Mouse (Mus musculus): ENCODE results near the gene Fdps. TPM values are rescaled to one million over a fixed set of nuclear protein-coding genes. Genes with fewer than 3 reads are reported as not detected.
A peak's percentile ranks its signal among the peaks of the same experiment; 100 is the strongest.

The Fdps gene
- polyA plus RNA-seq, 1 experiment from 2014 or later: 138 TPM

- no peak overlapping the region for H3K4me3 ChIP-seq (replicated peaks; ENCODE audit: low read depth, low read length)
- no peak for TF ChIP-seq CTCF (IDR thresholded peaks at IDR 0.05; ENCODE audit: low read depth)
- no peaks in the 10 kb centered on the region for H3K36me3 ChIP-seq (ENCODE audit: insufficient read depth, low read length)
- no peak overlapping the region for H3K9ac ChIP-seq (ENCODE audit: low read depth, low read length)
- no peaks in the 10 kb centered on the region for H3K9me3 ChIP-seq (replicated peaks; ENCODE audit: low read length)
- WGBS: 62% methylated on average over 3 of the region's 3 CpGs
- no peaks in the 10 kb centered on the region for H3K27me3 ChIP-seq (ENCODE audit: insufficient read depth, low read length)
- DNase-seq (ENCODE audit: low spot score) (no peak), ATAC-seq (replicated peaks; ENCODE audit: low FRiP score, low read depth) (no peak)
- no peaks in the 10 kb centered on the region for H3K4me1 ChIP-seq (replicated peaks; ENCODE audit: insufficient read depth, low read length)
- H3K27ac ChIP-seq: no peak overlapping the region
- H3K4me2 ChIP-seq (ENCODE audit: low read length): no peak overlapping the region
These were observed 5.8 kb upstream of the Fdps start for GRCm38 (mm10) chr3:89107545-89107944.

GRCm38 (mm10) chr3:89106881-89107280 lies 5.1 kb upstream of the Fdps start:
- no peaks in the 10 kb centered on the region for H3K36me3 ChIP-seq (ENCODE audit: insufficient read depth, low read length)
- H3K4me1 ChIP-seq (replicated peaks; ENCODE audit: insufficient read depth, low read length): no peaks in the 10 kb centered on the region
- H3K27ac ChIP-seq: no peak overlapping the region
- no peak overlapping the region for H3K9ac ChIP-seq (ENCODE audit: low read depth, low read length)
- ATAC-seq (replicated peaks; ENCODE audit: low FRiP score, low read depth): no peak
- no peaks in the 10 kb centered on the region for H3K27me3 ChIP-seq (ENCODE audit: insufficient read depth, low read length)
- H3K4me3 ChIP-seq (replicated peaks; ENCODE audit: low read depth, low read length): no peak overlapping the region
- DNase-seq (ENCODE audit: low spot score): no peak
- TF ChIP-seq CTCF (IDR thresholded peaks at IDR 0.05; ENCODE audit: low read depth): no peak
- no peak overlapping the region for H3K4me2 ChIP-seq (ENCODE audit: low read length)
- H3K9me3 ChIP-seq (replicated peaks; ENCODE audit: low read length): no peaks in the 10 kb centered on the region

GRCm38 (mm10) chr3:89103291-89103595 lies 1.5 kb upstream of the Fdps start:
- Histone ChIP-seq H3K9ac (ENCODE audit: low read depth, low read length) (no peak overlapping the region), H3K4me1 (replicated peaks; ENCODE audit: insufficient read depth, low read length) (peaks cover 4% of the 10 kb centered on the region; the same call in 1 of the 2 replicates), H3K4me3 (replicated peaks; ENCODE audit: low read depth, low read length) (no peak overlapping the region), H3K27ac (0 out of 2 replicates have a peak overlapping the region, but pooled peaks have one; percentile 19), H3K27me3 (ENCODE audit: insufficient read depth, low read length) (no peaks in the 10 kb centered on the region), H3K36me3 (ENCODE audit: insufficient read depth, low read length) (no peaks in the 10 kb centered on the region), H3K4me2 (ENCODE audit: low read length) (no peak overlapping the region), H3K9me3 (replicated peaks; ENCODE audit: low read length) (no peaks in the 10 kb centered on the region)
- TF ChIP-seq CTCF (IDR thresholded peaks at IDR 0.05; ENCODE audit: low read depth): no peak
- no peak for DNase-seq (ENCODE audit: low spot score)
- 61% methylated on average over 4 of the region's 4 CpGs for WGBS
- ATAC-seq (replicated peaks; ENCODE audit: low FRiP score, low read depth): no peak

- Histone ChIP-seq H3K9me3 (replicated peaks; ENCODE audit: low read length) (no peaks in the 10 kb centered on the region), H3K4me3 (replicated peaks; ENCODE audit: low read depth, low read length) (peak overlapping the region; percentile 50; the same call in 1 of the 2 replicates), H3K27ac (0 out of 2 replicates have a peak overlapping the region, but pooled peaks have one; percentile 19), H3K36me3 (ENCODE audit: insufficient read depth, low read length) (no peaks in the 10 kb centered on the region), H3K4me1 (replicated peaks; ENCODE audit: insufficient read depth, low read length) (peaks cover 4% of the 10 kb centered on the region; the same call in 1 of the 2 replicates), H3K9ac (ENCODE audit: low read depth, low read length) (no peak overlapping the region), H3K4me2 (ENCODE audit: low read length) (peak overlapping the region; percentile 46), H3K27me3 (ENCODE audit: insufficient read depth, low read length) (no peaks in the 10 kb centered on the region)
- ATAC-seq (replicated peaks; ENCODE audit: low FRiP score, low read depth) (no peak), DNase-seq (ENCODE audit: low spot score) (no peak)
- no peak for TF ChIP-seq CTCF (IDR thresholded peaks at IDR 0.05; ENCODE audit: low read depth)
- WGBS: 57% methylated on average over 12 of the region's 12 CpGs
These were observed 934 bp upstream of the Fdps start for GRCm38 (mm10) chr3:89102495-89103290.

- Histone ChIP-seq H3K27me3 (ENCODE audit: insufficient read depth, low read length) (no peaks in the 10 kb centered on the region), H3K27ac (0 out of 2 replicates have a peak overlapping the region, but pooled peaks have one; percentile 57), H3K4me3 (replicated peaks; ENCODE audit: low read depth, low read length) (peak overlapping the region; percentile 50), H3K9ac (ENCODE audit: low read depth, low read length) (peak overlapping the region; percentile 51), H3K4me1 (replicated peaks; ENCODE audit: insufficient read depth, low read length) (peaks cover 4% of the 10 kb centered on the region; the same call in 1 of the 2 replicates), H3K36me3 (ENCODE audit: insufficient read depth, low read length) (peaks cover 13% of the 10 kb centered on the region; the same call in 1 of the 2 replicates), H3K9me3 (replicated peaks; ENCODE audit: low read length) (no peaks in the 10 kb centered on the region), H3K4me2 (ENCODE audit: low read length) (peak overlapping the region; percentile 86)
- no peak for DNase-seq (ENCODE audit: low spot score)
- TF ChIP-seq CTCF (IDR thresholded peaks at IDR 0.05; ENCODE audit: low read depth): no peak
- WGBS: under 1% methylated on average over 19 of the region's 19 CpGs
- ATAC-seq (replicated peaks; ENCODE audit: low FRiP score, low read depth): no peak; the same call in 1 of the 2 replicates
These were observed 324 bp downstream of the Fdps start for GRCm38 (mm10) chr3:89101459-89101811.

GRCm38 (mm10) chr3:89100811-89101210 lies 948 bp downstream of the Fdps start, which contains the start of gene Gm43738:
Gene Gm43738 (minus strand): TSS chr3:89101099.
- 33% methylated on average over 7 of the region's 7 CpGs for WGBS
- peak within 1 kb of the TSS; percentile 50 for H3K4me3 ChIP-seq (replicated peaks; ENCODE audit: low read depth, low read length)
- peak within 1 kb of the TSS; percentile 51 for H3K9ac ChIP-seq (ENCODE audit: low read depth, low read length)
- peak within 1 kb of the TSS; percentile 86 for H3K4me2 ChIP-seq (ENCODE audit: low read length)
- peaks cover 4% of the 10 kb centered on the region; the same call in 1 of the 2 replicates for H3K4me1 ChIP-seq (replicated peaks; ENCODE audit: insufficient read depth, low read length)
- H3K9me3 ChIP-seq (replicated peaks; ENCODE audit: low read length): no peaks in the 10 kb centered on the region
- H3K27ac ChIP-seq: 0 out of 2 replicates have a peak within 1 kb of the TSS, but pooled peaks have one; percentile 57
- H3K27me3 ChIP-seq (ENCODE audit: insufficient read depth, low read length): no peaks in the 10 kb centered on the region
- H3K36me3 ChIP-seq (ENCODE audit: insufficient read depth, low read length): peaks cover 13% of the 10 kb centered on the region; the same call in 1 of the 2 replicates
- no peak for ATAC-seq (replicated peaks; ENCODE audit: low FRiP score, low read depth)
- no peak for DNase-seq (ENCODE audit: low spot score)
- TF ChIP-seq CTCF (IDR thresholded peaks at IDR 0.05; ENCODE audit: low read depth): no peak

Data from kidney, postnatal 0 days (tissue).